Mouse (Mus musculus): ENCODE measurements at regions not wholly inside any gene's neighbourhood (a gene's known extent, or its start where the extent isn't known, plus 50 kb on each side); places are given as distances from the start of the nearest gene placed in this dataset. TPM values are rescaled to one million over a fixed set of nuclear protein-coding genes. Genes with fewer than 3 reads are reported as not detected.

Small RNA genes lying in the stretch of these regions (microRNA-seq; reads per million reads assigned to microRNA genes)
- gene Gm22696 = not detected

Measured in forebrain, embryonic 14.5 days (tissue).